In the genomic region with DNA sequence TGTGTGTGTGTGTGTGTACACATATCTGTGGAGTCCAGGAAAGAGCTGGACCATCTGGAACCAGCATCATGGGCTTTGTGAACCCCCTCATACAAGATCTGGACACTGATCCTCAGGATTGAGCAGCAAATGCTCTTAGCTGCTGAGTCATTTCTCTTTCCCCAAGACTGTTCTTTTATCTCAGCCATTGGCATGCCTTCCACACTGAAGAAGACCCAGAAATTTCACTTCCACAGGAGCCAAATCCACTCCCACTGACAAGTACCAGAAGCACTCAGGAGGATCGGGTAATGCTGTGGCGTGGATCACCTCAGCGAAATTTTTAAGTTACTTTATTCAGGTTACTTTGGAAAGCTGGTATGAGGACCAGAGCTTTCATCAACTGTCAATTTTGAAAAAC, we compare ENCODE assay signal across 23 mouse cellular contexts. TPM values are rescaled to one million over a fixed set of nuclear protein-coding genes. Genes with fewer than 3 reads are reported as not detected.
DNase-seq lines count a peak whose midpoint lies in the region; ATAC-seq lines count a peak whose summit lies in the region.
"Had no signal": no experiment of that assay in that cellular context is flagged by ENCODE, and none has a peak within 500 bp of the region (broad histone marks: within the 10 kb centered on the region; RNA-seq: fewer than 3 reads in every experiment).

No protein-coding gene starts in this region.

- no peak overlapping the region for H3K4me3 ChIP-seq in liver, embryonic 16.5 days (ENCODE audit: low read depth, low read length)
- no peak overlapping the region for H3K4me3 ChIP-seq in hindbrain, embryonic 13.5 days
- H3K4me3 ChIP-seq: forebrain, embryonic 12.5 days; hindbrain, embryonic 10.5 days; layer of hippocampus, adult 2 months; limb, embryonic 12.5 days; midbrain, embryonic 15.5 days; neural tube, embryonic 12.5 days had no signal

- H3K4me2 ChIP-seq in liver, embryonic 16.5 days (ENCODE audit: low read depth, low read length), result no peak overlapping the region
- H3K4me2 ChIP-seq in hindbrain, embryonic 13.5 days, result no peak overlapping the region
- H3K4me2 ChIP-seq: forebrain, embryonic 12.5 days; heart, embryonic 11.5 days; limb, embryonic 12.5 days; midbrain, embryonic 15.5 days; neural tube, embryonic 12.5 days had no signal

- no peak for DNase-seq in frontal cortex, postnatal 14 days (ENCODE audit: low spot score in 2 of 2)
- peak; percentile 43 for DNase-seq in 416B (ENCODE audit: low read depth)
- no peak for DNase-seq in ovary, postnatal 10 days (ENCODE audit: low spot score)
- DNase-seq: adrenal gland, postnatal 25 days; cerebellum, adult 11-12 months; cerebellum, postnatal 10 days; kidney, adult 8-10 months; kidney, postnatal 14 days; layer of hippocampus, postnatal 36 days; lung, adult 2 months; retina, postnatal 1 day; thymus, postnatal 36 days had no signal

- H3K27me3 ChIP-seq in liver, embryonic 16.5 days (ENCODE audit: control insufficient read depth, insufficient read depth, low read depth, low read length), result no peaks in the 10 kb centered on the region
- H3K27me3 ChIP-seq in hindbrain, embryonic 13.5 days, result no peaks in the 10 kb centered on the region
- H3K27me3 ChIP-seq: forebrain, embryonic 12.5 days; limb, embryonic 12.5 days; midbrain, embryonic 15.5 days; neural tube, embryonic 12.5 days had no signal

- no peak overlapping the region for H3K9ac ChIP-seq in liver, embryonic 16.5 days (ENCODE audit: low read depth, low read length)
- H3K9ac ChIP-seq in hindbrain, embryonic 13.5 days, result no peak overlapping the region
- H3K9ac ChIP-seq: forebrain, embryonic 12.5 days; limb, embryonic 12.5 days; midbrain, embryonic 15.5 days; neural tube, embryonic 12.5 days had no signal

- H3K27ac ChIP-seq in liver, embryonic 16.5 days (ENCODE audit: low read length), result peak overlapping the region; percentile 52; the same call in 1 of the 2 replicates
- H3K27ac ChIP-seq in hindbrain, embryonic 13.5 days, result no peak overlapping the region
- H3K27ac ChIP-seq: forebrain, embryonic 12.5 days; hindbrain, embryonic 10.5 days; layer of hippocampus, adult 2 months; limb, embryonic 12.5 days; midbrain, embryonic 15.5 days; neural tube, embryonic 12.5 days had no signal

- ATAC-seq in frontal cortex, adult (ENCODE audit: low TSS enrichment), result peak; percentile 72
- ATAC-seq in erythroblast, adult 5-6 weeks (replicated peaks; ENCODE audit: low FRiP score, poor library complexity, severe bottlenecking), result peak; percentile 53
- no peak for ATAC-seq in liver, embryonic 16.5 days (ENCODE audit: low read depth)
- ATAC-seq in hindbrain, embryonic 13.5 days (ENCODE audit: low FRiP score), result no peak
- ATAC-seq: midbrain, embryonic 15.5 days had no signal

- H3K36me3 ChIP-seq in liver, embryonic 16.5 days (ENCODE audit: control insufficient read depth, insufficient read depth), result no peaks in the 10 kb centered on the region
- no peaks in the 10 kb centered on the region for H3K36me3 ChIP-seq in hindbrain, embryonic 13.5 days
- H3K36me3 ChIP-seq: forebrain, embryonic 12.5 days; hindbrain, embryonic 10.5 days; limb, embryonic 12.5 days; midbrain, embryonic 15.5 days; neural tube, embryonic 12.5 days had no signal

- peaks cover 56% of the 10 kb centered on the region for H3K4me1 ChIP-seq in liver, embryonic 16.5 days (ENCODE audit: control insufficient read depth, low read depth, low read length)
- H3K4me1 ChIP-seq in hindbrain, embryonic 13.5 days (replicated peaks), result no peaks in the 10 kb centered on the region; the same call in 1 of the 2 replicates
- H3K4me1 ChIP-seq: forebrain, embryonic 12.5 days; midbrain, embryonic 15.5 days; neural tube, embryonic 12.5 days had no signal

- H3K9me3 ChIP-seq in liver, embryonic 16.5 days (replicated peaks; ENCODE audit: control insufficient read depth, low read length), result no peaks in the 10 kb centered on the region
- no peaks in the 10 kb centered on the region for H3K9me3 ChIP-seq in hindbrain, embryonic 13.5 days
- H3K9me3 ChIP-seq: forebrain, embryonic 12.5 days; hindbrain, embryonic 10.5 days; limb, embryonic 12.5 days; midbrain, embryonic 15.5 days; neural tube, embryonic 12.5 days had no signal

- WGBS in liver, embryonic 16.5 days (ENCODE audit: insufficient replicate concordance), result 60% methylated on average over 3 of the region's 3 CpGs
- 94% methylated on average over 3 of the region's 3 CpGs for WGBS in hindbrain, embryonic 13.5 days

RNA-seq across cellular contexts. Expression of a gene that starts 18.8 kb away (rescaled TPM):
- total RNA-seq in erythroblast, adult 5-6 weeks (2015; ENCODE audit: low replicate concordance), result 7.9 and 19.0 TPM in 2 replicates
- total RNA-seq in erythroblast, adult 5-6 weeks (2017; ENCODE audit: low replicate concordance), result 3.6 and 7.2 TPM in 2 replicates
- polyA plus RNA-seq in liver, embryonic 16.5 days (2015; fragmentation: Nextera tagmentation; extraction: Ambion mirVana), result 7.9 and 8.8 TPM in 2 replicates
- polyA plus RNA-seq in hindbrain, embryonic 13.5 days (2015; fragmentation: Nextera tagmentation; extraction: Ambion mirVana), result 44.6 and 49.3 TPM in 2 replicates

Comparison
In these comparisons a context has a peak if more than half of its experiments do, and no peak if none do; other contexts are left out.
1. ATAC-seq: peak in frontal cortex, adult (single experiment) and erythroblast, adult 5-6 weeks (single experiment); none in liver, embryonic 16.5 days (single experiment) and hindbrain, embryonic 13.5 days (single experiment).